Mouse (Mus musculus) embryonic facial prominence, embryonic 15.5 days (tissue): Measurements from ENCODE around the gene Dip2c. TPM values are rescaled to one million over a fixed set of nuclear protein-coding genes. Genes with fewer than 3 reads are reported as not detected.

Experiments
- ATAC-seq: fragments of 200-750 bp; cut with Nextera tagmentation; 2 replicates; pipeline ENCODE4 v1.8.0; 2017; ENCODE audit warnings: low read depth, moderate TSS enrichment; ENCODE audit not compliant: insufficient number of reproducible peaks, low FRiP score, low TSS enrichment
- H3K27ac ChIP-seq: fragments of 300-500 bp; sonication (generic); replicated peaks from 2 replicates; pipeline ENCODE4 v1.5.1; 2015; ENCODE audit warnings: mild to moderate bottlenecking, inconsistent platforms
- H3K27me3 ChIP-seq: fragments of 300-500 bp; sonication (generic); 2 replicates; pipeline ENCODE4 v1.6.1; 2015; ENCODE audit warnings: inconsistent platforms
- H3K36me3 ChIP-seq: fragments of 300-500 bp; sonication (generic); 2 replicates; pipeline ENCODE4 v1.6.1; 2015; ENCODE audit warnings: mild to moderate bottlenecking, inconsistent platforms
- H3K4me1 ChIP-seq: fragments of 300-500 bp; sonication (generic); 2 replicates; pipeline ENCODE4 v1.6.1; 2015; ENCODE audit warnings: inconsistent platforms
- H3K4me2 ChIP-seq: fragments of 300-500 bp; sonication (generic); replicated peaks from 2 replicates; pipeline ENCODE4 v1.6.1; 2015; ENCODE audit warnings: mild to moderate bottlenecking, inconsistent platforms
- H3K4me3 ChIP-seq: fragments of 300-500 bp; sonication (generic); replicated peaks from 2 replicates; pipeline ENCODE4 v1.5.1; 2015; ENCODE audit warnings: mild to moderate bottlenecking, inconsistent platforms
- H3K9ac ChIP-seq: fragments of 300-500 bp; sonication (generic); 2 replicates; pipeline ENCODE4 v1.6.1; 2015; ENCODE audit warnings: inconsistent platforms
- H3K9me3 ChIP-seq: fragments of 300-500 bp; sonication (generic); replicated peaks from 2 replicates; pipeline ENCODE4 v1.6.1; 2016; ENCODE audit warnings: inconsistent platforms
- WGBS: fragments of 180-500 bp; shearing (Covaris S2); methylation state at CpG from one replicate; pipeline ENCODE4 v1.1.7; 2015; 5-methylcytosine and 5-hydroxymethylcytosine counted together
- polyA plus RNA-seq: library from polyadenylated mRNA; unstranded; fragments of >200 nt; fragmentation: Nextera tagmentation; extraction: Ambion mirVana; gene quantifications from 2 replicates; pipeline ENCODE4 v1.2.1, GENCODE M21; 2015

Dip2c gene
- polyA plus RNA-seq, 1 experiment from 2014 or later: 6.3 TPM

GRCm38 (mm10) chr13:9635951-9636350, 359.6 kb downstream of the Dip2c start:
- WGBS: 90% methylated on average over 2 of the region's 2 CpGs
- H3K36me3 ChIP-seq: peaks cover 4% of the 10 kb centered on the region; the same call in 1 of the 2 replicates
- H3K4me1 ChIP-seq: no peaks in the 10 kb centered on the region
- no peaks in the 10 kb centered on the region for H3K9me3 ChIP-seq
- H3K9ac ChIP-seq: no peak overlapping the region
- no peaks in the 10 kb centered on the region for H3K27me3 ChIP-seq
- no peak overlapping the region for H3K27ac ChIP-seq
- no peak overlapping the region for H3K4me3 ChIP-seq
- ATAC-seq: no peak
- no peak overlapping the region for H3K4me2 ChIP-seq

GRCm38 (mm10) chr13:9636505-9636904, 360.2 kb downstream of the Dip2c start:
- no peak for ATAC-seq

DNA sequence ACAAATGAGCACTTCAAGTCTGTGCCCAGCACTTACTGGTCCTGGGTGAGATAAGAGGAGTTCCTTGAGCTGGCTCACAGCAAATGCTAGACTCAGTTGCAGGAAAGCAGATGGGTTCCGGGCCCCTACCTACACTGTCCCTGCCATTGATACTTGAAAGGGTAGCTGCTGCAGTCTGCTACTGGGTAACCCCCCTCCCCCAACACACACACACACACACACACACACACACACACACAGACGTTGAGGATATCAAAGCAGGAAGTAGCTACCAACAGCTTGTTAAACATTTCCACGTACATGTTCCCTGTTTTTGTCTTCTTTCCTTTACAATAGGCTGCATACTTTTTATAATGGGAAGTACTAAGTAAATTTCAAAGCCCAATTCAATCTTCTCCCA, 361.6 kb downstream of the Dip2c start:
- Histone ChIP-seq H3K36me3 (peaks cover 4% of the 10 kb centered on the region; the same call in 1 of the 2 replicates), H3K4me3 (no peak overlapping the region), H3K9me3 (no peaks in the 10 kb centered on the region), H3K9ac (no peak overlapping the region), H3K4me2 (no peak overlapping the region), H3K27ac (no peak overlapping the region), H3K4me1 (no peaks in the 10 kb centered on the region), H3K27me3 (no peaks in the 10 kb centered on the region)
- 63% methylated on average over 3 of the region's 3 CpGs for WGBS
- ATAC-seq: no peak

More at GRCm38 (mm10) chr13:9636505-9636904, 360.2 kb downstream of the Dip2c start:
- Histone ChIP-seq H3K4me2 (no peak overlapping the region), H3K9me3 (no peaks in the 10 kb centered on the region), H3K27ac (no peak overlapping the region), H3K4me3 (no peak overlapping the region), H3K9ac (no peak overlapping the region), H3K27me3 (no peaks in the 10 kb centered on the region), H3K4me1 (no peaks in the 10 kb centered on the region), H3K36me3 (peaks cover 4% of the 10 kb centered on the region; the same call in 1 of the 2 replicates)
- 56% methylated on average over 4 of the region's 4 CpGs for WGBS

DNA sequence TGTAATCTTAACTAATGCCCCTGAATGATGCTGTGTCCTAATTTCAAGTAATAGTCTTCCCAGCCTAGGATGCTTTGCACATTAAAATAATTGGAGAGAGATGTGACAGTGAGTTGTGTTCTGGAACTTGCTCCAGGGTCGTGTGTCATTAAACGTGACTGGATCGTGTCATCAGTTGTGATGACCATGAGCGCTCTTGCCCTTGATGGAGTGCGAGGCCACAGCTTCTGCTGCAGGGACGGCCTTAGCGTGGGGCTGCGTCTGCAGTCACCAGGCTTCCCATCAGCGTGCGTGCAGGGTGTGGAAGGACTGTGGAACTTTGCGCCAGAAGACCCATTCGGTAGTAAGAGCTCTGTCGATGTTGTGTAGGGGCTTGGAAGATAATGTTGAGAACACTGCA, 372.4 kb downstream of the Dip2c start:
- WGBS: 92% methylated on average over 13 of the region's 13 CpGs
- H3K27ac ChIP-seq: no peak overlapping the region
- no peak for ATAC-seq

DNA sequence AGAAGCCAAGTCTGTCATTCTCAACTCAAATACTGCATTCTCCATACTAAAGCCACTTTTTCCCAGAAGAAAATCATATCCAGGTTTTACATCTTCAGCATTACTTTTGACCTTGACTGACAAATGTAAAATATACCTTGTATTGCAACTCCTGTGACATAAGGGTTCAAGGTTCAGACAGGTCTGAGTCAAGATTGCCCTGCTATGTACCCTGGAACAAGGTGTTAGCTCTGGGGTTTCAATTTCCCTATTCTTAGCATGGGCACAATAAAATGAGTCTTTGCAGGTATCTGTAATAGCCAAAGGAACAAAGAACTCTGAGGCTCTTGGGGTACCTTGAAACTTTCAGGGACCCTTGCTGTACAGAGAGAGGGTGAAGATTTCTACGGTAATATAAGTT, 373.6 kb downstream of the Dip2c start:
- ATAC-seq: no peak
- WGBS: 85% methylated on average over 1 of the region's 1 CpGs

More for the DNA sequence above, 372.4 kb downstream of the Dip2c start:
- no peaks in the 10 kb centered on the region for H3K9me3 ChIP-seq
- H3K9ac ChIP-seq: no peak overlapping the region
- H3K4me1 ChIP-seq: no peaks in the 10 kb centered on the region
- H3K36me3 ChIP-seq: no peaks in the 10 kb centered on the region
- H3K4me2 ChIP-seq: no peak overlapping the region
- no peak overlapping the region for H3K4me3 ChIP-seq
- no peaks in the 10 kb centered on the region for H3K27me3 ChIP-seq

GRCm38 (mm10) chr13:9650580-9650979, 374.3 kb downstream of the Dip2c start:
- H3K4me1 ChIP-seq: no peaks in the 10 kb centered on the region
- H3K9me3 ChIP-seq: no peaks in the 10 kb centered on the region
- no peak overlapping the region for H3K4me3 ChIP-seq
- ATAC-seq: no peak
- H3K4me2 ChIP-seq: no peak overlapping the region
- no peaks in the 10 kb centered on the region for H3K27me3 ChIP-seq
- no peak overlapping the region for H3K27ac ChIP-seq
- H3K36me3 ChIP-seq: no peaks in the 10 kb centered on the region
- no peak overlapping the region for H3K9ac ChIP-seq

More for the DNA sequence above, 373.6 kb downstream of the Dip2c start:
- no peak overlapping the region for H3K9ac ChIP-seq
- no peaks in the 10 kb centered on the region for H3K9me3 ChIP-seq
- H3K4me2 ChIP-seq: no peak overlapping the region
- no peak overlapping the region for H3K27ac ChIP-seq
- no peaks in the 10 kb centered on the region for H3K4me1 ChIP-seq
- no peak overlapping the region for H3K4me3 ChIP-seq
- H3K27me3 ChIP-seq: no peaks in the 10 kb centered on the region
- no peaks in the 10 kb centered on the region for H3K36me3 ChIP-seq

DNA sequence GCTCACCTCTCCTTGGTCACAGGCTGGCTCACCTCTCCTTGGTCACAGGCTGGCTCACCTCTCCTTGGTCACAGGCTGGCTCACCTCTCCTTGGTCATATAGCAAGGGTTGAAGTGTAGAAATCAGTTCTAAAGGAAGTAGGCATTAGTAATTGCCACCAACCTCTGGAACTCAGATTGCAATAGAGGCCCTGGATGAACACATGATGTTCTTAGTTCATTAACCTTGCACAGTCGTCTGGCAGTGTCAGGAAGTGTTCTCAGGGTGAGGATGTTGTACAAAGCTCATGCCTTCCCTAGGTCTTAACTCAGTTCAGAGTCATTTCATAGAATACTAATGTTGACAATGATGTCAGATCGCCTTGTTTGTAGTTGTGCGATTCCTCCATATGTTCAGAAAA, 376.7 kb downstream of the Dip2c start:
- Histone ChIP-seq H3K4me3 (no peak overlapping the region), H3K4me2 (no peak overlapping the region), H3K9me3 (no peaks in the 10 kb centered on the region), H3K27ac (no peak overlapping the region), H3K27me3 (no peaks in the 10 kb centered on the region), H3K36me3 (peaks cover 7% of the 10 kb centered on the region; the same call in 1 of the 2 replicates), H3K9ac (no peak overlapping the region), H3K4me1 (no peaks in the 10 kb centered on the region)
- 80% methylated on average over 3 of the region's 3 CpGs for WGBS
- ATAC-seq: no peak

DNA sequence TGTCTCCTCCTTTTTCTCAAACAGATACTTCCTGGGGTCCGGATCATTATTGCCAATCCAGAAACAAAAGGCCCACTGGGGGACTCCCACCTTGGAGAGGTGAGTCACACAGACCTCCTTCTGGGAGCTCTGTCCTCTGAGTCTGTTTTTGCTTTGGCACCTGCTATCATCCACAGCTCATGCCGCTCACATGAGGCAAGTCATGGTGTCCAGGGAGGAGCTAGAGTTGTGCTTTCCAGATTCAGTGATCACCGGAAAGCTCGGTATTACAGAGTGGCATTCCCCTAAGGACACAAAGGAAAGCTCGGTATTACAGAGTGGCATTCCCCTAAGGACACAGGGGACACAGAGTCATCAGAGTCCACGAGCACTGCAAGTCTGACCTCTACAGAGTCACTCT, 380.3 kb downstream of the Dip2c start:
- 84% methylated on average over 6 of the region's 6 CpGs for WGBS
- Histone ChIP-seq H3K4me2 (no peak overlapping the region), H3K36me3 (peaks cover 24% of the 10 kb centered on the region)

DNA sequence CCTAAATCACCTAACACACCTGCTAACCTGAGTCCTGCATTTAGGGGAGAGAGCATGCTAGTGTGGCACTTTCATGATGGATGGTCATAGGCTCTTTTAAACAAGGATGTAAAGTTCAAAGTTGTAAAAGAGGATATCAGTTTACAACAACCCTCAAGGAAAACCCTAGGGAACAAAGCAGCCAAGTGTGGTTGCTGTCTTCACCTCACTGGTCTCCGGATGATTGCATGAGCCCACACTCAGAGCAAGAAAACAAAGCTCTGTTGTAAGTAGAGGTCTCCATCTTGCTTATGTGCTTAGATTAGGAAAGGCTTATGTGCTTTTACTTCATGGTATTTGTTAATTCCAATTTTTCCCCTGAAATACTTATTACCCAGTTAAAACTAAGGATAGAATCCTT, 384.4 kb downstream of the Dip2c start:
- ATAC-seq: no peak
- Histone ChIP-seq H3K4me3 (no peak overlapping the region), H3K27me3 (no peaks in the 10 kb centered on the region), H3K27ac (no peak overlapping the region), H3K36me3 (peaks cover 39% of the 10 kb centered on the region), H3K9ac (no peak overlapping the region), H3K9me3 (no peaks in the 10 kb centered on the region), H3K4me2 (no peak overlapping the region), H3K4me1 (no peaks in the 10 kb centered on the region)
- WGBS: 46% methylated on average over 1 of the region's 1 CpGs

More for the DNA sequence above, 380.3 kb downstream of the Dip2c start:
- no peak for ATAC-seq
- H3K27me3 ChIP-seq: no peaks in the 10 kb centered on the region
- no peak overlapping the region for H3K4me3 ChIP-seq
- H3K4me1 ChIP-seq: no peaks in the 10 kb centered on the region
- H3K27ac ChIP-seq: no peak overlapping the region
- no peaks in the 10 kb centered on the region for H3K9me3 ChIP-seq
- H3K9ac ChIP-seq: no peak overlapping the region

GRCm38 (mm10) chr13:9663593-9663992, 387.3 kb downstream of the Dip2c start:
- Histone ChIP-seq H3K9ac (no peak overlapping the region), H3K4me1 (no peaks in the 10 kb centered on the region), H3K4me2 (no peak overlapping the region), H3K9me3 (no peaks in the 10 kb centered on the region), H3K27ac (no peak overlapping the region), H3K36me3 (peaks cover 32% of the 10 kb centered on the region), H3K4me3 (no peak overlapping the region), H3K27me3 (no peaks in the 10 kb centered on the region)
- 76% methylated on average over 1 of the region's 1 CpGs for WGBS
- ATAC-seq: no peak

DNA sequence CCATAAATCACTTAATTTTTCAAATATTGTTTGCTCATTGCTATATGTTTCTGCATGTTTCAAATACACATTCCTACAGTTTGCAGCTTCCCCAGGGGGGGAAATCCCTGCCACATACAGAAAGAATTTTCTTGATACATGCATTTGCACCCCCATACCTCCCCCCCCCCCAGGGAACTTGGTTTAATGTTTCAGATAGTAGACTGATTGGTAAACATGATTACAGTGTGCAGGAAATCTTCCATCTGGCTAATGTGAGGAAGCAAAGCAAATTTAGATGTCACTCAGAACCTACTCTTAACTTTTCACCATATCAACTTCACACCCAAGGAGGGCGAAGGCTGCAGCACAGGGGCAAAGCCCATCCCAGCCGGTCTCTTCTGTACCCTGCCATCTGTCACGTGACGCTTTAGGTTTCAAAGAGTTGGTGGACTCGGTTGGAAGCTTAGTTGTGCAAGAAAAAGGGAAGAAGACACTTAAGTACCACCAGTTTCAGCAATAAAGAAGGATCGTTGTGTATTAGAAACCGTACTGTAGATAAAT, 391.7 kb downstream of the Dip2c start:
- Histone ChIP-seq H3K4me2 (no peak overlapping the region), H3K27ac (no peak overlapping the region), H3K9ac (no peak overlapping the region), H3K27me3 (no peaks in the 10 kb centered on the region), H3K4me3 (no peak overlapping the region), H3K9me3 (no peaks in the 10 kb centered on the region), H3K36me3 (peaks cover 9% of the 10 kb centered on the region; the same call in 1 of the 2 replicates), H3K4me1 (no peaks in the 10 kb centered on the region)
- WGBS: 80% methylated on average over 7 of the region's 7 CpGs
- no peak for ATAC-seq

DNA sequence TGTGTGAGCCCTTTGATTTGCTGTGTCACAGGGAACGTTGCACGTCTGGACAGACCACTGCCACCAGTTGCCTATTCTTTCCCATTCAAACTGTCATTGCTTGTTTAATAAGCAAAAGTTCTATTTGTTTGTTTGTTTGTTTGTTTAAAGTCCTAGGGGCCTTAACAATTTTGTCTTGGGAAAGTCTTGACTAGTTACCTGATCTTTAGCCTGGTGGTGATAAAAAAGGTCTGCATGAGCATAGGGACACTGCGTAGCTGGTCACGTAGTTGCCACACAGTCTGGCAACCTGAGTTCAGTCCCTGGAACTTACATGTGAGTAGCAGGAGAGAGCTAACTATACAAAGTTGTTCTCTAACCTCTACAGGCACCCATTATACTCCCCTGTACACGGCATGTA, 392.9 kb downstream of the Dip2c start:
- Histone ChIP-seq H3K36me3 (peaks cover 9% of the 10 kb centered on the region; the same call in 1 of the 2 replicates), H3K4me1 (no peaks in the 10 kb centered on the region), H3K4me2 (no peak overlapping the region), H3K27ac (no peak overlapping the region), H3K27me3 (no peaks in the 10 kb centered on the region), H3K4me3 (no peak overlapping the region), H3K9me3 (no peaks in the 10 kb centered on the region), H3K9ac (no peak overlapping the region)
- ATAC-seq: no peak
- 91% methylated on average over 5 of the region's 5 CpGs for WGBS
